Mouse (Mus musculus) left cerebral cortex, adult 2 months (tissue): ENCODE data around the gene Kera. TPM values are rescaled to one million over a fixed set of nuclear protein-coding genes. Genes with fewer than 3 reads are reported as not detected.

Experiments used
- DNase-seq, 2 experiments: peaks; one replicate each; pipeline ENCODE4 v3.0.0; 2021 to 2022; ENCODE audit warnings: low spot score in 2 of 2, mixed read lengths in 1 of 2; ENCODE audit errors: extremely low spot score in 1 of 2
- H3K27ac ChIP-seq: fragments of 200-600 bp; 2 replicates; pipeline ENCODE4 v1.8.1; 2022
- H3K4me3 ChIP-seq: fragments of 200-600 bp; 2 replicates; pipeline ENCODE4 v1.8.1; 2022
- CTCF ChIP-seq: fragments of 200-600 bp; IDR thresholded peaks from 2 replicates; pipeline ENCODE4 v1.8.1; 2022; ENCODE audit warnings: antibody characterized with exemption, mild to moderate bottlenecking, moderate library complexity
- intact Hi-C: fragments of 180-260 bp; cut with DNase I; formaldehyde crosslinking; loops from one replicate; pipeline ENCODE4 v1.15.1; 2025
- long read RNA-seq, 2 experiments: library from polyadenylated mRNA; stranded (forward); transcript quantifications; one replicate each; pipeline ENCODE4 v2.0.0; 2021; ENCODE audit warnings: borderline mapping rate in 2 of 2
- total RNA-seq, 2 experiments: library from RNA; stranded (reverse); gene quantifications; 2 replicates each; pipeline ENCODE4 v1.2.3; 2021

The Kera gene
- not detected for total RNA-seq
- long read RNA-seq, experiment 1 = 0 reads
- long read RNA-seq, experiment 2 = 0 reads

GRCm38 (mm10) chr10:97606579-97606978, at the start of gene Kera:
Gene Kera (plus strand): TSS chr10:97606879.
- DNase-seq = no peak
- no peak for TF ChIP-seq CTCF
- Histone ChIP-seq H3K27ac (no peak within 1 kb of the TSS), H3K4me3 (no peak within 1 kb of the TSS)
- intact Hi-C loops = no loop called here

GRCm38 (mm10) chr10:97564957-97565856, 41.5 kb upstream of the Kera start, which contains the start of gene Lum:
Gene Lum (plus strand): TSS chr10:97565128.
- Histone ChIP-seq H3K4me3 (no peak within 1 kb of the TSS), H3K27ac (no peak within 1 kb of the TSS)
- DNase-seq = no peak
- no peak for TF ChIP-seq CTCF
- intact Hi-C loops = no loop called here

GRCm38 (mm10) chr10:97567489-97568135, 39.1 kb upstream of the Kera start:
- peak; percentile 21 for TF ChIP-seq CTCF
- DNase-seq = no peak
- intact Hi-C loops = no loop called here
- Histone ChIP-seq H3K4me3 (no peak overlapping the region), H3K27ac (no peak overlapping the region)

- DNase-seq = no peak
- H3K27ac ChIP-seq = no peak overlapping the region
- TF ChIP-seq CTCF = no peak
- no peak overlapping the region for H3K4me3 ChIP-seq
- intact Hi-C loops = no loop called here
These were observed 24.0 kb upstream of the Kera start for GRCm38 (mm10) chr10:97582543-97583231.

DNA sequence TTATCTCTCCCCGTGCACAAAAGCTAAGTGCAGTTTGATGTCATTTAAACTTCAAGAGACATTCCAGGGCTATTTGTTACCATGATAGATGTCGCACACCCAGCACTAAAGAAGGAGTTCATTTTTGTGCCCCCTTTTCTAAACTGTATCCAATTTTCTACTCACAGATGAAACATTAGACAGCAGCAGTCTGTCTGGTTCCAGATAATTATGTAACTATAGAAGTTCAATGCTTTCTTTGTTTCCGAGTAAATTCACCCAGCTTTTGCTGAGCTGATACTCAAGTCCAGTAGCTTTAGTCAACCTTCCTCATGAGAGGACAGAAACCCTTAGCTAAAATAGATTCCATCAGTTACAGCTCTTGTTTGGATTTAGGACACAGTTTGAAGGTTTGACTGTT, 22.5 kb upstream of the Kera start:
- Histone ChIP-seq H3K27ac (no peak overlapping the region), H3K4me3 (no peak overlapping the region)
- TF ChIP-seq CTCF = no peak
- DNase-seq = no peak
- intact Hi-C loops = no loop called here

DNA sequence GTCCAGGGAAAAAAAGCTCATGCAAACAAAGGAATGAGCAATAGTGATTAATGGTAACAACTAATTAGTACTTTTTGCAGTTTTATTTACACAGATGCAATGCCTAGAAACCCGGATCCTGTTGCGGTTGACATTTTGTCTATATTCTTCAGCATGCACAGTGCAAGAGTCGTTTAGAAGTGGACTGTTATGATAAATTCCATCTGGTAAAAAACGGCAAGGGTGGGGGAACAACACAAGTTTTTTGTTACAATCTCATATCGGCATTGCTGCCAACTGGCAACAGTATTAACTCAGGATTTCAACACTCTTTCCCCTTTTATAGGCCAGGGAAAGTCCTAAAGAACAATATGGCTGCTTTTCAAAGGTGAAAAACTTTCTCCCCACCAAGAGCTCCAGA, 19.5 kb upstream of the Kera start:
- Histone ChIP-seq H3K27ac (no peak overlapping the region), H3K4me3 (no peak overlapping the region)
- DNase-seq = no peak
- intact Hi-C loops = no loop called here
- TF ChIP-seq CTCF = no peak

DNA sequence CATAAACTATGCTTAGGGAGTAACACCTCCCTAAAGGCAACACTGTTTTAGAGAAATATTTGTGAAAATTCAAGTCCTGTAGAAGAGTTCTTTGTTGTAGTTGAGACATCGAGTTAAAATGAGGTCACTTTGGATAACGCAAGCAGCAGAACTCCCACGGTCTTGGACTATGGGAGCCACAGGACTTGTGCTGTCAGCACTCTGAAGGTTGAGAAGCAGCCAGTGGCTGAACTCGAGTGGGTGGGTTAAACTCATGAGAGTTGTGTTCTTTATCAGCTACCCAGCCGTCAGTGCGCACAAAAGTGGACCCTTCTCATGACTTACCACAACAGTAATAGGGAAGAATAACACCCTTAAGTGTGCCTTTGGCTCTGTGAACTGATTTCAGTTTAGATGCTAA, 17.1 kb upstream of the Kera start:
- no peak for TF ChIP-seq CTCF
- intact Hi-C loops = no loop called here
- Histone ChIP-seq H3K27ac (no peak overlapping the region), H3K4me3 (no peak overlapping the region)
- no peak for DNase-seq

DNA sequence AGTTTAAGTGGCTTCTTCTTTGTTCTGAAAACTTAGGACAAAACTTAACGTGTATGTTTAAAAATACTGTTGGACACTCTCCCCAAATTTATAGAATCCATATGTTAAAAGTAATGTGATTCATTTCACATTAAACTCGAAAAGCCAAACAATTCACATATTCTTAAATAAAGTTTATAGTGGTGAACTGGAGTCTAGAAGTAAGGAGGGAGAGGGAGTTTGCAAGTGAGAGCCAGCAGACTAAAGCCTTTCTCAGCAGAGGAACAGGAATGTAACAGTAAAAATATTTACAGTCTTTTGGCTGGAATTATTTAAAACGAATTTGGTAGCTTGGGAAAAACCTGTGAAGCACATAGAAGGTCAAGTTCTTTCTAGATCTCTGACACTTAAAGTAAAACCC, 15.6 kb upstream of the Kera start:
- Histone ChIP-seq H3K27ac (no peak overlapping the region), H3K4me3 (no peak overlapping the region)
- TF ChIP-seq CTCF = no peak
- intact Hi-C loops = no loop called here
- no peak for DNase-seq

DNA sequence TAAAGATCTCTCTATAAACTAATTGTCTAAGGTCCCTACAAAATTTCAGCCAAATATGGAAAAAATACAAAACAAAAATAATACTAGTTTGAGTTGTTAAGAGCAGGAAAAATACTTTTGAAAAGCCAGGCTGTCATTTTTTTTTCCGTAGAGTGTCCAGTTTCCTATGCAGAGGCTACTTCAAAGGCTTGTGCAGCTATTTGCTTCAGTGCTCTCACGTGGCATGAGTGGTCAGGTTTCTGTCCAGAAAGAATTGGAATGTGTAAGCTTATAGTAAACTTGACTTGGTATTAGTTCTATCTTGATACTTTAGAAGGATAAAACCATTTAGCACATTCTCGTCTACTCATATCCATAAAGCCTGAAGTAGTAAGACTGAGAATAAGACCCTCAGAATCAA, 15.0 kb upstream of the Kera start:
- Histone ChIP-seq H3K27ac (no peak overlapping the region), H3K4me3 (no peak overlapping the region)
- no peak for TF ChIP-seq CTCF
- DNase-seq = no peak
- intact Hi-C loops = no loop called here

- H3K27ac ChIP-seq = no peak overlapping the region
- H3K4me3 ChIP-seq = no peak overlapping the region
- intact Hi-C loops = no loop called here
- DNase-seq = no peak
- TF ChIP-seq CTCF = no peak
These were observed 11.0 kb upstream of the Kera start for GRCm38 (mm10) chr10:97595680-97596079.

DNA sequence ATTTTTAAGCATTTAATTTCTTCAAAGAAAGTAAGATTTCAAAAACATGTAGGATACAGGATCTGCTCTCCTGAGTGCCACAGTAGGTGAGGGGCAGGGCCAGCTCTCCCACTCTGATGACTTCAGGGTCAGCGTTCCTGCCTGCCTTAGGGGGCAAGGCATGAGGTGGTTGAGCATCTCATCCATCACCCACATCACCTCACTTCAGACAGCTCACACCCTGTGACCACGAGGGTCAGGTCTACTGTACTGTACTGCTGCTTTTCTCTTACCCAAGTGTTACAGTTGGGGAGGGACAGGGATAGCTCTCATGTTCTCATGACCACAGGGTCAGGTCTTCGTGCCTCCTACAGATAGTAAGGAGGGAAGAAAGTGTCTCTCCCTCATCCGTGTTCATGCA, 4.9 kb upstream of the Kera start:
- Histone ChIP-seq H3K4me3 (no peak overlapping the region), H3K27ac (no peak overlapping the region)
- intact Hi-C loops = no loop called here

DNA sequence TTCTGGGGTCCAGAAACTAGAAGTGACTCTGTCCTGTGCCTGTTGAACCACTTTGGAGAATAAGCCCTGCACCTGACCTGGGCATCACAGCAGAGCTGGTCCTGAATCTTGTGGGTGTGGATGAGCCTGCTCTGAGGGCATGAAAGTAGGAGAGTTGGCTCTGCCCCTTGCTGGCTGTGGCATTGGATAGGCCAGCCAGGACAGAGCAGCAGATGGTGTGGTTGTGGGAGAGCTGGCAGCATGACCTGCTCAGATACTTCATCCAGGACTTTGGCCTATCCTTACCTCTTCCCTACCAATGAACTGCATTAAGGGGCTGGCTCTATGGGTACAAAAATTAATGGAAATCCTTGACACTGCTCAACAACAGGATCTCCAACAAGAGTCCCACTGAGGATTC, 3.4 kb upstream of the Kera start:
- intact Hi-C loops = no loop called here
- no peak for DNase-seq
- H3K27ac ChIP-seq = no peak overlapping the region
- no peak overlapping the region for H3K4me3 ChIP-seq
- no peak for TF ChIP-seq CTCF

More for the DNA sequence above, 4.9 kb upstream of the Kera start:
- no peak for TF ChIP-seq CTCF
- DNase-seq = no peak
